Mouse (Mus musculus) CH12.LX (cell line): ENCODE data around the gene Ncln. TPM values are rescaled to one million over a fixed set of nuclear protein-coding genes. Genes with fewer than 3 reads are reported as not detected.

ENCODE experiments used
- DNase-seq: peaks from one replicate; pipeline ENCODE4 v3.0.0-alpha.2; 2013; ENCODE audit errors: extremely low read depth
- H3K27ac ChIP-seq: 2 replicates; pipeline ENCODE4 v1.5.1; 2012; ENCODE audit warnings: low read depth, mild to moderate bottlenecking, control low read depth, moderate library complexity; ENCODE audit not compliant: insufficient read depth
- H3K27me3 ChIP-seq: replicated peaks from 2 replicates; pipeline ENCODE3; 2012; ENCODE audit warnings: inconsistent platforms
- H3K36me3 ChIP-seq, 2 experiments: replicated peaks in 1 of 2; 2 replicates each; pipeline versions ENCODE3 to v1.6.1; 2012; ENCODE audit warnings: inconsistent platforms in 1 of 2, low read length in 1 of 2, mild to moderate bottlenecking in 1 of 2, mixed read lengths in 1 of 2, moderate library complexity in 1 of 2; ENCODE audit not compliant: control insufficient read depth in 1 of 2, insufficient read depth in 1 of 2
- H3K4me1 ChIP-seq, 2 experiments: 2 replicates each; pipeline ENCODE4 v1.6.1; 2012; ENCODE audit warnings: inconsistent platforms in 1 of 2, moderate library complexity in 1 of 2; ENCODE audit not compliant: insufficient read depth in 2 of 2, control insufficient read depth in 1 of 2
- H3K4me2 ChIP-seq: 2 replicates; pipeline ENCODE4 v1.6.1; 2012; ENCODE audit warnings: low read depth, mild to moderate bottlenecking, control low read depth; ENCODE audit not compliant: poor library complexity, insufficient read depth, severe bottlenecking
- H3K4me3 ChIP-seq, 3 experiments: fragments of 150-350 bp in 1 of 3; sonication (generic) in 1 of 3; replicated peaks in 1 of 3; 2 replicates each; pipeline versions ENCODE3 to v1.5.1; 2011 to 2012; ENCODE audit warnings: low read depth in 2 of 3, low read length in 2 of 3, mild to moderate bottlenecking in 2 of 3, moderate library complexity in 2 of 3, control low read depth in 1 of 3, improper control_type of control experiment in 1 of 3, inconsistent platforms in 1 of 3, mixed read lengths in 1 of 3; ENCODE audit not compliant: poor library complexity in 1 of 3
- H3K79me2 ChIP-seq: replicated peaks from 2 replicates; pipeline ENCODE4 v1.6.1; 2012; ENCODE audit warnings: mild to moderate bottlenecking, moderate library complexity; ENCODE audit not compliant: control insufficient read depth, poor library complexity, insufficient read depth, severe bottlenecking; ENCODE audit errors: extremely low read depth
- H3K9ac ChIP-seq: 2 replicates; pipeline ENCODE4 v1.6.1; 2012; ENCODE audit warnings: low read depth, mild to moderate bottlenecking, control low read depth, moderate library complexity; ENCODE audit not compliant: insufficient read depth
- H3K9me3 ChIP-seq: replicated peaks from 2 replicates; pipeline ENCODE3; 2012; ENCODE audit warnings: low read length, inconsistent platforms, mixed read lengths
- CHD1 ChIP-seq: IDR thresholded peaks from 2 replicates; pipeline ENCODE4 v1.6.1; 2012; ENCODE audit warnings: low read depth, low read length, improper control_type of control experiment, inconsistent platforms
- CHD2 ChIP-seq: IDR thresholded peaks from 2 replicates; pipeline ENCODE4 v1.6.1; 2011; ENCODE audit warnings: low read length, improper control_type of control experiment
- ELF1 ChIP-seq: IDR thresholded peaks from 2 replicates; pipeline ENCODE4 v1.6.1; 2014; ENCODE audit warnings: low read depth, mild to moderate bottlenecking, inconsistent platforms, low read length, improper control_type of control experiment
- ETS1 ChIP-seq: conservative IDR thresholded peaks from 2 replicates; pipeline ENCODE4 v1.6.1; 2012; ENCODE audit warnings: low read depth, mild to moderate bottlenecking, inconsistent platforms, low read length, improper control_type of control experiment, moderate library complexity
- GABPA ChIP-seq: IDR thresholded peaks from 2 replicates; pipeline ENCODE4 v1.6.1; 2012; ENCODE audit warnings: low read depth, low read length, improper control_type of control experiment, inconsistent platforms; ENCODE audit not compliant: insufficient replicate concordance
- HCFC1 ChIP-seq: IDR thresholded peaks from 2 replicates; pipeline ENCODE4 v1.6.1; 2012; ENCODE audit warnings: low read depth, mild to moderate bottlenecking, inconsistent platforms, low read length, improper control_type of control experiment
- JUN ChIP-seq: IDR thresholded peaks from 2 replicates; pipeline ENCODE4 v1.6.1; 2011; ENCODE audit warnings: low read depth, mild to moderate bottlenecking, low read length, improper control_type of control experiment, moderate library complexity; ENCODE audit not compliant: insufficient read depth
- JUND ChIP-seq: conservative IDR thresholded peaks from 2 replicates; pipeline ENCODE4 v1.6.1; 2011; ENCODE audit warnings: low read depth, low read length, improper control_type of control experiment
- KAT2A ChIP-seq: IDR thresholded peaks from 2 replicates; pipeline ENCODE4 v1.6.1; 2012; ENCODE audit warnings: low read length, improper control_type of control experiment, inconsistent platforms; ENCODE audit not compliant: insufficient replicate concordance
- MAFK ChIP-seq: IDR thresholded peaks from 2 replicates; pipeline ENCODE4 v1.6.1; 2011; ENCODE audit warnings: low read length, improper control_type of control experiment; ENCODE audit not compliant: insufficient replicate concordance
- MAX ChIP-seq: IDR thresholded peaks from 2 replicates; pipeline ENCODE4 v1.6.1; 2011; ENCODE audit warnings: low read length, improper control_type of control experiment
- MAZ ChIP-seq: IDR thresholded peaks from 2 replicates; pipeline ENCODE4 v1.6.1; 2012; ENCODE audit warnings: low read depth, mild to moderate bottlenecking, inconsistent platforms, low read length, improper control_type of control experiment, moderate library complexity
- MYC ChIP-seq: IDR thresholded peaks from 2 replicates; pipeline ENCODE4 v1.6.1; 2011; ENCODE audit warnings: low read depth, mild to moderate bottlenecking, improper control_type of control experiment, low read length
- PAX5 ChIP-seq: IDR thresholded peaks from 2 replicates; pipeline ENCODE4 v1.6.1; 2012; ENCODE audit warnings: low read length, inconsistent platforms, mixed read lengths
- POLR2A ChIP-seq: IDR thresholded peaks from 2 replicates; pipeline ENCODE4 v1.6.1; 2011; ENCODE audit warnings: low read depth, mild to moderate bottlenecking, improper control_type of control experiment, low read length
- POLR2AphosphoS2 ChIP-seq: IDR thresholded peaks from 2 replicates; pipeline ENCODE4 v1.6.1; 2011; ENCODE audit warnings: low read depth, low read length, improper control_type of control experiment
- RAD21 ChIP-seq: IDR thresholded peaks from 2 replicates; pipeline ENCODE4 v1.6.1; 2011; ENCODE audit warnings: low read depth, mild to moderate bottlenecking, low read length, improper control_type of control experiment, moderate library complexity
- RCOR1 ChIP-seq: conservative IDR thresholded peaks from 2 replicates; pipeline ENCODE4 v1.6.1; 2012; ENCODE audit warnings: low read depth, mild to moderate bottlenecking, inconsistent platforms, low read length, improper control_type of control experiment
- SIN3A ChIP-seq: IDR thresholded peaks from 2 replicates; pipeline ENCODE4 v1.6.1; 2012; ENCODE audit warnings: low read length, improper control_type of control experiment, inconsistent platforms
- SMC3 ChIP-seq: IDR thresholded peaks from 2 replicates; pipeline ENCODE4 v1.6.1; 2011; ENCODE audit warnings: low read depth, low read length, improper control_type of control experiment
- TBP ChIP-seq: conservative IDR thresholded peaks from 2 replicates; pipeline ENCODE4 v1.6.1; 2011; ENCODE audit warnings: low read depth, low read length, improper control_type of control experiment
- UBTF ChIP-seq: IDR thresholded peaks from 2 replicates; pipeline ENCODE4 v1.6.1; 2012; ENCODE audit warnings: low read depth, mild to moderate bottlenecking, inconsistent platforms, low read length, improper control_type of control experiment, moderate library complexity
- USF2 ChIP-seq: conservative IDR thresholded peaks from 2 replicates; pipeline ENCODE4 v1.6.1; 2011; ENCODE audit warnings: low read depth, low read length, improper control_type of control experiment
- ZC3H11A ChIP-seq: IDR thresholded peaks from 2 replicates; pipeline ENCODE4 v1.6.1; 2012; ENCODE audit warnings: low read depth, mild to moderate bottlenecking, inconsistent platforms, low read length, improper control_type of control experiment
- ZKSCAN1 ChIP-seq: IDR thresholded peaks from 2 replicates; pipeline ENCODE4 v1.6.1; 2012; ENCODE audit warnings: low read depth, inconsistent platforms, low read length, improper control_type of control experiment, borderline replicate concordance
- dilution Hi-C: fragments of 300-500 bp; cut with MboI; formaldehyde crosslinking; loops from 2 replicates; pipeline ENCODE4 v1.14.3; 2020; ENCODE audit warnings: low sequenced_read_pairs; ENCODE audit not compliant: extremely low pct_unique_long_range_greater_than_20kb, extremely low pct_ligation_motif_present
- in situ Hi-C: fragments of 300-500 bp; cut with MboI; formaldehyde crosslinking; loops from 3 replicates; pipeline ENCODE4 v1.14.3; 2019; ENCODE audit warnings: low sequenced_read_pairs, low pct_ligation_motif_present, low pct_unique_long_range_greater_than_20kb, mixed read lengths
- polyA plus RNA-seq: library from polyadenylated mRNA; unstranded; fragments of >175 nt; gene quantifications from 2 replicates; pipeline ENCODE4 v1.2.1, GENCODE M21; 2012; ENCODE audit warnings: low read depth; ENCODE audit not compliant: insufficient read length
- total RNA-seq, 2 experiments: library from RNA; depleted of rRNA; stranded (reverse); fragments of 300-350 nt in 1 of 2; fragments of >200 nt in 1 of 2; gene quantifications; 2 replicates each; pipeline ENCODE4 v1.2.3; 2012 to 2014

Gene Ncln
- total and polyA plus RNA-seq, 3 experiments, result 41.5 to 99.5 (median 89.5) TPM

DNA sequence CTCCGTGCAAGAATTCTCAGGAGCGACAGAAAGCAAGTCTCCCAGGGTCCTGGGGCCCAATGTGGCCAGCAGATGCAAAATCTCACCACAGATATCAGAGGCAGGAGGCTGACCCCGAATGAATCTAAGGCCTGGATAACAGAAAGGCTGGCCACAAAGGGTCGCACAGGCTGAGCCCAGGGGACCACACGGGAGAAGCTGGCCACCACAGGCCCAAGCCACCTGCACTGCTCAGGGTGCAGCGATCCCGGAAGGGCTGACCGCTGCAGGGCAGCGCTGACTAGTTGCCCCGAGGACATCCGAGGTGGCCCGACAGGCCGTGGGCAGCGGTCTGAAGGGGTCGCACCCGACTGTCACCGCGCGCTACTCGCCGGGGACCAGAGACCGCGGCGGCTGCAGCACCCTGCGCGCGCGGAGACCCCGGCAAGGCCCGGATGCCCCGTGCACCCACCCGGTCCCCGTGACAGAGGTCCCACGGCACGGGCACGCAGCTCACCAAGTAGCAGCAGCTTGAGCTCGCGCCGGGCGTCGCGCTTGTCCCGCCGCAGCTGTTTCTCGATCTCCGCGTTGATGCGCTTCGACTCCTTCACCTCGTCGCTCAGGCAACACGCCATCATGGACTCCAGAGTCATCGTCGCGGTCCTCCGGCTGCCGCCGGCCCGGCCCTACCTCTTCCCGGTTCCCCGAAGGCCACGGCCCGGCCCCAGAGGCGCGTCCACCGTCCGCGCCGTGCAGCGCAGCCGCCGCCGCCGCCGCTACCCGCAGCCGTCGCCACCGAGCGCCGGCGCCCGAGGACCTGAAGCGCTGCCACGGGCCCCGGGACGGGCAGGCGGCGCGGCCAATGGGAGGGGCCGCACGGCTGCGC is 48.3 kb upstream of the Ncln start:
- in situ Hi-C loops, result no loop called here
- Histone ChIP-seq H3K9me3 (no peaks in the 10 kb centered on the region), H3K4me1 (peaks cover 7 to 45% of the 10 kb centered on the region in 2 experiments; a peak in 3 of 4 replicates), H3K36me3 (peaks cover 3 to 37% of the 10 kb centered on the region in 2 experiments), H3K79me2 (peaks cover 12% of the 10 kb centered on the region)
- no peak for DNase-seq
- TF ChIP-seq POLR2AphosphoS2 (no peak), MYC (no peak), MAZ (no peak), RAD21 (no peak), USF2 (no peak), ELF1 (peak; percentile 39; the same call in 1 of the 2 replicates), PAX5 (no peak), MAFK (no peak), POLR2A (peak; percentile 70; the same call in 1 of the 2 replicates), RCOR1 (no peak), GABPA (no peak), UBTF (0 out of 2 replicates have a peak, but pooled peaks have one; percentile 12), CHD2 (no peak), SIN3A (peak; percentile 4; the same call in 1 of the 2 replicates)
- TF ChIP-seq, all 38 proteins: peak for 4
- Histone ChIP-seq H3K4me2 (peak overlapping the region; percentile 32), H3K9ac (peak overlapping the region; percentile 98), H3K27ac (no peak overlapping the region), H3K4me3 (peak overlapping the region; percentile 73 to 100 (median 84)), H3K27me3 (peaks cover 5% of the 10 kb centered on the region)
- dilution Hi-C loops, result no loop called here

DNA sequence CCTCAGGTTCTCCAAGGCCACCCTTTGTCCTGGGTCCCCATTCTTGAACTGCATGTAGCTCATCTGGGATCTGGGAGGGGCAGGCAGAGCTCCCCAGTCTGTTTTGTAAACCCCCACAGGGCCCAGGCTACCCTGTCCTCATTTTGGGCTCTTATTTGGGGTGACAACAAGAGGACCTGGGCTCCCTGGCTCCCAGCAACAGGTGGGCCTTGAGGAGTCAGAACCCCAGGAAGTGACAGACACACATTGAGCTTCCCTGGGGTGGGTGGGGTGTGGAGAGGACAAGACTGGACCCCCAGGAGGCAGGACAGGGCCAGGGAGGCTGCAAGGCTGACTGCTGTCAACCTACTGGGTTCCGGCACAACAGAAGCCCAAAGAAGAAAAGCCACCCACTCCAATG is 47.4 kb upstream of the Ncln start:
- no peak for DNase-seq
- Histone ChIP-seq H3K4me1 (peaks cover 10 to 54% of the 10 kb centered on the region in 2 experiments; a peak in 3 of 4 replicates), H3K79me2 (peaks cover 12% of the 10 kb centered on the region), H3K27ac (no peak overlapping the region), H3K36me3 (peaks cover 5 to 46% of the 10 kb centered on the region in 2 experiments), H3K4me3 (peak overlapping the region in 1 of 3 experiments; percentile 73), H3K4me2 (peak overlapping the region; percentile 32), H3K27me3 (peaks cover 5% of the 10 kb centered on the region), H3K9me3 (no peaks in the 10 kb centered on the region), H3K9ac (peak overlapping the region; percentile 98; the same call in 1 of the 2 replicates)
- TF ChIP-seq SMC3 (no peak), ZKSCAN1 (no peak), KAT2A (no peak), MAZ (no peak), ELF1 (no peak), ZC3H11A (no peak), HCFC1 (no peak), JUN (no peak), ETS1 (no peak), TBP (no peak), POLR2A (no peak), CHD1 (no peak), JUND (no peak), MAX (no peak)
- dilution Hi-C loops (no loop called here), in situ Hi-C loops (no loop called here)
